Mouse (Mus musculus) gastrocnemius, adult 8-10 months (tissue): Measurements from ENCODE around the gene Dut. TPM values are rescaled to one million over a fixed set of nuclear protein-coding genes. Genes with fewer than 3 reads are reported as not detected.
"Not testable (repeated sequence)": the region's sequence is repeated elsewhere in the genome, so short reads cannot be mapped to it uniquely, and the experiment has no call there.

Source experiments
- DNase-seq, 2 experiments: peaks; one replicate each; pipeline ENCODE4 v3.0.0; 2022; ENCODE audit warnings: low spot score in 2 of 2
- total RNA-seq, 4 experiments: library from RNA; stranded (reverse); gene quantifications; 2 replicates each; pipeline ENCODE4 v1.2.4; 2022

Gene Dut
- total RNA-seq, 4 experiments from 2014 or later, result 6.7 to 8.3 (median 7.6) TPM

GRCm38 (mm10) chr2:125254630-125255029 is 7.6 kb downstream of the Dut start:
- DNase-seq, result no peak

DNA sequence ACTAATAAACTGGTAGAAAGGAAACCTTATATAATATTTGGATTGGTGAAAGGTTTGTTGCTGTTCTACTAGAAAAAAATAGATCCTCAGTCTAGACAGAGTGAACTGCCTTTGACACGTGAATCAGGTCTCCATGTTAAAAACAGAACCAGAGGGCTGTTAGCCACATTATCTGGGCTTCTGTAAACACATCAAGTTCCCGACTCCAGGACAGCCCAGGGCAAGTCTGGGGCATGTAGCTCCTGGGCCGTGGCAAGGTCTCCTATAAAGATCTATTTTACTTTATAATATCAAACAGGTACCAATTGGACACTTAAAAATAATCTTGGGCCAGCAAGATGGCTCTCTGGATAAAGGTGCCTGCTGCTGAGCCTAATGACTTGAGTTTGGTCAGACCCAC is 8.9 kb downstream of the Dut start:
- no peak for DNase-seq

GRCm38 (mm10) chr2:125259230-125260120 is 12.5 kb downstream of the Dut start:
- DNase-seq, result no peak

GRCm38 (mm10) chr2:125260326-125260725 is 13.3 kb downstream of the Dut start:
- DNase-seq, result no peak

GRCm38 (mm10) chr2:125263056-125263455 is 16.1 kb downstream of the Dut start:
- DNase-seq, result peak in 1 of 2 experiments; percentile 26

DNA sequence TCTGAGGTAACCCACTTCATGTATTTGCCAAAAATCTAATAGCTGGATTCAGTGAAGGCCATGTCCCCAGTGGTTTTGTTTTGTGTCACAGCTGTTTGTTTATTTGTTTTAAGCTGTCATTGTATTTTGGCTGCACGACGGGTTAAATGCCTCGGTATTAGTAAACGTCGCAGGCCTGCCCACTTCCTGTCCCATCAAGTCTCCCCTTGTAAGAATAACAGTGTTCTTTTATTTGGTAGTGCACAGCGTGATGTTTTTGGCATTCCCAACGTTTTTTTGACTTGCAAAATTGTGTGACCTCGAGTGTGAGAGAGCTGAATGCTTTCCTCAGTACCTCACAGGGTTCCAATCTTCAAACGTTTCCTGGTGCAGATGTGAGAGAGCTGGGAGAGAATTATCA is 16.8 kb downstream of the Dut start:
- DNase-seq, result no peak

DNA sequence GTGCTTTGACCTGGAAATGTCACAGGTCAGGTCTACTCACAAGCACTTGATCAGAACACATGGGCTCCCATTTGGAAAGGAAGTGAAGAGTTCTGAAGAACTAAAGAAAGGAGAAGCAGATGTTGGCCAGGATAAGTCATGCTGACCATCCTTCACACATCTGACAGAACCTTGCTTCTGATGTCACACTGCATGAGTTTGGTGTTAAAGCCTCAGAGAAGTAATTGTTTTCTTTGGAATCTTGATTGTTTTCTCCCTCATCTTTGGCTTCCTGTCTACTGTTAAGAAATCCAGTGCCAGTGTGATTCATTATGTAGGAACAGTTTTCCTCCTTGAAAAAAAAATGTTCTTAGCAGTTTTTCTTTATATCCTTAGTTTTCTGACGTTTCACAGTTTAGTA is 21.9 kb downstream of the Dut start:
- no peak for DNase-seq

GRCm38 (mm10) chr2:125275617-125276016 is 28.6 kb downstream of the Dut start:
- DNase-seq, result no peak

DNA sequence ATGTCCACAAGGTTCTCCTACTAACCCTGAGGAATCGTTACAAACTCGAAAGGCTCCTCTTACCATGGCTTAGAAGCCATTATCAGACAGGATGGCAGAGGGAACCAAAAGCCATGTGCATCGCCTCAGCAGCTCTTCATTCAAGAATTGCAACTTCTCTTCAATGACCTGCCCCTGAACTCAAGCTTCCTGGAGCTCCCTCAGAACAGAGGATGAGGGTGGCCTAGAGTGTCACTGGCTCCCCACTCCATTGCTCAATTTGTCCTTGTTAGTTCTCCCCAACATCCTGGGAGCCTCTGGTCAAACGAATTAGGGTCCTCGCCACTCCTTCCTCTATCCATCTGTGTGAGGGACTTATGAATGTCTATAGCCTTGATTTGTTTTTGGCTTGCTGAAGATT is 29.7 kb downstream of the Dut start:
- no peak for DNase-seq

DNA sequence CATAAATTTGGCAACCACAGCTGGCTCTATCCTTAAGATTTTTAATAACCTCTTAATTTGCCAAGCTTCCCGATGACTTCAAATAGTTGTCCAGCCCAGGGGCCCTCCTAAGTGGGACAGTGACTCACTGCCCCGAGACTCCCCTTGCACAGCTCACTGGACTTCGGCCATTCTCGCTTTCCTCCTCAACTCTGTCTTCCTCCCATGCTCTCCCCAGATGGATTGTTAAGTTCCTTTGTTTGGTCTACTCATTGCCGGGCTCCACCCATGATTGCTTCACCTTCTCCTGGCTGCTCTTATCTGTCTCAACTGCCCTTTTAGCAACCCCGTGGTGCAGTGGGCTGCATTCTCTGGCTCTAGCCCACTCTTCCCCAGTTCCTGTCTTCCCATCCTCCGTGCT is 31.5 kb downstream of the Dut start:
- peak; percentile 24 to 53 for DNase-seq

- not testable (repeated sequence) for DNase-seq
Observed at GRCm38 (mm10) chr2:125279995-125280394, 33.0 kb downstream of the Dut start.

GRCm38 (mm10) chr2:125282334-125283206 is 35.6 kb downstream of the Dut start:
- no peak for DNase-seq

GRCm38 (mm10) chr2:125285777-125286176 is 38.8 kb downstream of the Dut start:
- no peak for DNase-seq

- DNase-seq, result peak; percentile 55 to 68
Observed at GRCm38 (mm10) chr2:125290197-125290965, 43.4 kb downstream of the Dut start.

DNA sequence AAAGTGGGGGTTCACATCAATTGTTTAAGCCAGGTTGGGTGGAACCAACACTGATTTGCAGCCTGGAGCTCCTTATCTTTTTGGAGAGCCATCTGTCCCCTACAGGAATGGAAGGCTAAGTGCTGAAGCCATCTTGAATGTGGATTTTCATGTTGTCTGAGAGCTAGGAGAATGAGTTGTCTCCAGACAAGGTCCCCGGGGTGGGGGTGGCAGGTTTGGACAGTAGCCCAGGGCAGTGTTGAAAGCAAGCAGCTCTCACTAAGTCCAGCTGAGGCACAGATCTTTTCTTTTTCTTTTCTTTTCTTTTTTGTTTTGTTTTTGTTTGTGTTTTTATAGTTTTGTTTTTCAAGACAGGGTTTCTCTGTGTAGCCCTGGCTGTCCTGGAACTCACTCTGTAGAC is 44.1 kb downstream of the Dut start:
- no peak for DNase-seq

- no peak for DNase-seq
Observed at GRCm38 (mm10) chr2:125292616-125293015, 45.6 kb downstream of the Dut start.

DNA sequence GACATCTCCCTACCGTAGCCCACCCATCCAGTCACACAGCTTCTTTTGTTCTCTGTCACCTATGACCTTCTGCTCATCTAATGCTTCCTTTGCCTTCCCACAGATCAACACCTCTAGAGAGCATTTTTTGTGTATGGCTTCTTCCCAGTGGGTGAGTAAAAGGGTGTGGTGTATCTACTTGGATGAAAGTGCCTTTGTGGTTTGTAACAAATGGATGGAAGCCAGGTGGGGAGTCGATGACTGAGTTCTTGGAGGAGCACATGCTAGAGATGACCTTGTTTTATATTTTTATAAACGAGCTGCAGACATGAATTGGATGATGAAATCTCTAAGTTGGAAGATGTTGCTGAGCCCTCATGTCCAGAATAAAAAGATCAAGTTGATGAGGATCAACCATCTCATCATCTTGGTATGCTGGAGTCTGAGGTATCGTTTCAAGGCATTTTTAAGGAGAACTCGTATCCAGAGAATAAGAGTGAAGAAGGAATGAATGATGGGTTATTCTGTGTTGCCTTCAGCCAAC is 47.0 kb downstream of the Dut start:
- DNase-seq, result peak; percentile 39 to 41

DNA sequence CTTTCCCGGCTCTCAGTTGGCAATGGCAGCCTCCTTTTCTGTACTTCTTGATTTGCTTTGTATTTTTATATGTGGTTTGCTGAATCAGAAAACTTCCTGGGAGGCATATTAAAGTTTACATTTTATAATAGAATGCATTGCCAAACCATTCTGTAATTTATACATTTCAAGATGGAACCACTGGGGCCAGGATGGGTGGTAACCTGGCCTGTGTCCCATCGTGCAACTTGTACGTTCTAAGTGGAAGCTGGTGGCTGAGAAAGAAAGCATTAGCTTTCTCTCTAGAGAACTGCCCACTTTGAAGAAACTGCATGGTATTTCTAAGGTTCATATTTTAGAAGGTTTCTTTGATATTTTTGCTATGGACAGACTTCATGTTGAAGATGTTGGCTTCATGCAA is 48.5 kb downstream of the Dut start:
- no peak for DNase-seq

DNA sequence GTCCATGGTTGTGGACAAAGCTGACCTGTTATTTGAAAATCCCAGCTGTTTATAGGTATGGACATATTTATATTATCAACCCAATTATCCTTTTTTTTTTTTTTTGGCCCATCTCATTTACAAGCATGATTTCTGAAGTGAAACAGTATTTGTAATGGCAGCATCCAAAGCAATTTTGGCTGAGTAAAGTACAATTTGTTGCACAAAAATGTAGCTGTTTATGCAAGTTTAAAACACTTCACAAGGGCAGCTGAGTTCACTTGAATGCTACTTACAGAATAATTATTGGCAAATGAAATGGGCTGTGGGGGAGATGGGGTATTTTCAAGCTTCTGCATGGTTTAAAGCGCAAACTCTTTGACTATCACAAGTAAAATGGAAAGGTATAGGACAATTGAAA is 51.9 kb downstream of the Dut start:
- DNase-seq, result no peak

- no peak for DNase-seq
Observed at GRCm38 (mm10) chr2:125301877-125302624, 55.1 kb downstream of the Dut start.

- DNase-seq, result no peak
Observed at GRCm38 (mm10) chr2:125302625-125302924, 55.6 kb downstream of the Dut start.
